In genomic region chr4:41658566-41659384, GRCm38 (mm10) we compare ENCODE assay signal across 10 mouse cellular contexts. TPM values are rescaled to one million over a fixed set of nuclear protein-coding genes. Genes with fewer than 3 reads are reported as not detected.
DNase-seq lines count a peak whose midpoint lies in the region; ATAC-seq and TF ChIP-seq lines count a peak whose summit lies in the region.
"Had no signal": no experiment of that assay in that cellular context is flagged by ENCODE, and none has a peak within 500 bp of the region (broad histone marks: within the 10 kb centered on the region; RNA-seq: fewer than 3 reads in every experiment).

No protein-coding gene starts in this region.

- DNase-seq in heart, postnatal 14 days = no peak
- DNase-seq in ZHBTc4 (ENCODE audit: low read depth, low spot score) = peak; percentile 74
- DNase-seq in liver, embryonic 13.5 days = no peak
- no peak for DNase-seq in cerebellum, adult 2 months
- no peak for DNase-seq in cerebellum, adult 9-10 months
- DNase-seq in layer of hippocampus, postnatal 14 days (ENCODE audit: low spot score in 2 of 2) = no peak

- intact Hi-C loops in heart, postnatal 14 days (cut with DNase I) = no loop called here

- H3K9ac ChIP-seq in heart, embryonic 14.5 days (ENCODE audit: low read length) = no peak overlapping the region
- peak overlapping the region; percentile 56 for H3K9ac ChIP-seq in hindbrain, embryonic 13.5 days
- H3K9ac ChIP-seq in liver, embryonic 13.5 days = no peak overlapping the region

- H3K27ac ChIP-seq in heart, embryonic 14.5 days (replicated peaks in 1 of 2; ENCODE audit: control insufficient read depth in 1 of 2, insufficient read depth in 1 of 2, low read depth in 2 of 2, low read length in 2 of 2) = no peak overlapping the region
- H3K27ac ChIP-seq in hindbrain, embryonic 13.5 days = peak overlapping the region; percentile 52
- H3K27ac ChIP-seq in liver, embryonic 13.5 days = no peak overlapping the region
- H3K27ac ChIP-seq in cerebellum, adult 2 months (ENCODE audit: insufficient read depth, low read length) = no peak overlapping the region
- H3K27ac ChIP-seq: macrophage had no signal

- no peaks in the 10 kb centered on the region for H3K36me3 ChIP-seq in heart, embryonic 14.5 days (ENCODE audit: control insufficient read depth, insufficient read depth, low read length)
- peaks cover 18% of the 10 kb centered on the region for H3K36me3 ChIP-seq in hindbrain, embryonic 13.5 days
- H3K36me3 ChIP-seq in liver, embryonic 13.5 days = no peaks in the 10 kb centered on the region

- TF ChIP-seq CTCF in cerebellum, adult 2 months (IDR thresholded peaks at IDR 0.05; ENCODE audit: borderline replicate concordance, insufficient read depth, low read depth, low read length) = no peak

- no peak for TF ChIP-seq POLR2A in cerebellum, adult 2 months (IDR thresholded peaks at IDR 0.05; ENCODE audit: borderline replicate concordance, insufficient read depth, low read length)

- no peak for ATAC-seq in heart, embryonic 14.5 days (ENCODE audit: insufficient number of reproducible peaks, insufficient read depth, low FRiP score, low read depth)
- ATAC-seq in hindbrain, embryonic 13.5 days (ENCODE audit: low FRiP score) = no peak
- peak; percentile 24; the same call in 1 of the 2 replicates for ATAC-seq in liver, embryonic 13.5 days (ENCODE audit: low read depth)

- H3K4me1 ChIP-seq in heart, embryonic 14.5 days (ENCODE audit: control insufficient read depth in 2 of 2, insufficient read depth in 2 of 2, low read length in 2 of 2) = peaks cover 11 to 24% of the 10 kb centered on the region in 2 experiments
- peaks cover 64% of the 10 kb centered on the region for H3K4me1 ChIP-seq in hindbrain, embryonic 13.5 days (replicated peaks)
- peaks cover 21% of the 10 kb centered on the region for H3K4me1 ChIP-seq in liver, embryonic 13.5 days (replicated peaks)
- peaks cover 4% of the 10 kb centered on the region; the same call in 1 of the 2 replicates for H3K4me1 ChIP-seq in cerebellum, adult 2 months (ENCODE audit: control insufficient read depth, insufficient read depth, low read length)

- peaks cover 12% of the 10 kb centered on the region; the same call in 1 of the 2 replicates for H3K27me3 ChIP-seq in heart, embryonic 14.5 days (ENCODE audit: control insufficient read depth, insufficient read depth, low read length)
- H3K27me3 ChIP-seq in hindbrain, embryonic 13.5 days = no peaks in the 10 kb centered on the region
- peaks cover 36% of the 10 kb centered on the region for H3K27me3 ChIP-seq in liver, embryonic 13.5 days
- H3K27me3 ChIP-seq in cerebellum, adult 2 months (ENCODE audit: control insufficient read depth, insufficient read depth, low read length) = no peaks in the 10 kb centered on the region

- no peak overlapping the region for H3K4me3 ChIP-seq in heart, embryonic 14.5 days (ENCODE audit: control insufficient read depth in 1 of 2, insufficient read depth in 1 of 2, low read depth in 1 of 2, low read length in 2 of 2)
- H3K4me3 ChIP-seq in hindbrain, embryonic 13.5 days = no peak overlapping the region
- H3K4me3 ChIP-seq in liver, embryonic 13.5 days (replicated peaks) = no peak overlapping the region
- no peak overlapping the region for H3K4me3 ChIP-seq in cerebellum, adult 2 months (replicated peaks; ENCODE audit: insufficient read depth, low read depth, low read length)

- peak overlapping the region; percentile 21; the same call in 1 of the 2 replicates for H3K4me2 ChIP-seq in heart, embryonic 14.5 days (ENCODE audit: low read length)
- no peak overlapping the region for H3K4me2 ChIP-seq in hindbrain, embryonic 13.5 days
- H3K4me2 ChIP-seq in liver, embryonic 13.5 days = 0 out of 2 replicates have a peak overlapping the region, but pooled peaks have one; percentile 2

- WGBS in heart, embryonic 14.5 days = 20% methylated on average over 20 of the region's 25 CpGs
- WGBS in hindbrain, embryonic 13.5 days = 15% methylated on average over 17 of the region's 25 CpGs
- 10% methylated on average over 24 of the region's 25 CpGs for WGBS in liver, embryonic 13.5 days (ENCODE audit: insufficient replicate concordance)
- 40% methylated on average over 25 of the region's 25 CpGs for WGBS in cerebellum, adult 2 months

- H3K9me3 ChIP-seq in heart, embryonic 14.5 days (ENCODE audit: control insufficient read depth, low read length) = no peaks in the 10 kb centered on the region
- H3K9me3 ChIP-seq in hindbrain, embryonic 13.5 days = no peaks in the 10 kb centered on the region
- H3K9me3 ChIP-seq in liver, embryonic 13.5 days (replicated peaks) = no peaks in the 10 kb centered on the region

RNA-seq across cellular contexts. Expression of gene Enho, which starts 18.7 kb away (rescaled TPM):
- polyA plus RNA-seq in heart, embryonic 14.5 days (2014; fragmentation: Nextera tagmentation; extraction: Ambion mirVana) = 3.9 and 6.3 TPM in 2 replicates
- total RNA-seq in heart, postnatal 14 days (2021) = 1 to 10 TPM; 4.3 to 4.6 TPM
- 92.0 and 95.2 TPM in 2 replicates for polyA plus RNA-seq in hindbrain, embryonic 13.5 days (2015; fragmentation: Nextera tagmentation; extraction: Ambion mirVana)
- polyA plus RNA-seq in liver, embryonic 13.5 days (2015; fragmentation: Nextera tagmentation; extraction: Ambion mirVana) = 1.2 and 1.5 TPM in 2 replicates
- 168 and 174 TPM in 2 replicates for polyA plus RNA-seq in cerebellum, adult 2 months (2012; rRNA removed)
- 10 to 100 TPM; 61.0 to 69.8 TPM for total RNA-seq in layer of hippocampus, postnatal 14 days (2021)

RNA-seq across cellular contexts. Expression of gene Cntfr, which starts 38.1 kb away (rescaled TPM):
- polyA plus RNA-seq in heart, embryonic 14.5 days (2014; fragmentation: Nextera tagmentation; extraction: Ambion mirVana) = 1.2 and 2.8 TPM in 2 replicates
- 1 to 10 TPM; 2.0 to 5.1 TPM for total RNA-seq in heart, postnatal 14 days (2021)
- 24.4 and 27.8 TPM in 2 replicates for polyA plus RNA-seq in hindbrain, embryonic 13.5 days (2015; fragmentation: Nextera tagmentation; extraction: Ambion mirVana)
- 0.38 and 0.62 TPM in 2 replicates for polyA plus RNA-seq in liver, embryonic 13.5 days (2015; fragmentation: Nextera tagmentation; extraction: Ambion mirVana)
- polyA plus RNA-seq in cerebellum, adult 2 months (2012; rRNA removed) = 101 and 105 TPM in 2 replicates
- 10 to 100 TPM; 84.4 to 89.5 TPM for total RNA-seq in layer of hippocampus, postnatal 14 days (2021)
- total RNA-seq: CH12.LX had no signal
- polyA plus RNA-seq: macrophage had no signal

RNA-seq across cellular contexts. Expression of gene Il11ra1, which starts 41.0 kb away (rescaled TPM):
- polyA plus RNA-seq in heart, embryonic 14.5 days (2014; fragmentation: Nextera tagmentation; extraction: Ambion mirVana) = 120 and 136 TPM in 2 replicates
- 10 to 100 TPM; 56.9 to 61.0 TPM for total RNA-seq in heart, postnatal 14 days (2021)
- polyA plus RNA-seq in hindbrain, embryonic 13.5 days (2015; fragmentation: Nextera tagmentation; extraction: Ambion mirVana) = 47.6 and 48.5 TPM in 2 replicates
- polyA plus RNA-seq in liver, embryonic 13.5 days (2015; fragmentation: Nextera tagmentation; extraction: Ambion mirVana) = 32.7 and 35.8 TPM in 2 replicates
- 64.9 and 69.7 TPM in 2 replicates for polyA plus RNA-seq in cerebellum, adult 2 months (2012; rRNA removed)
- total RNA-seq in layer of hippocampus, postnatal 14 days (2021) = 10 to 100 TPM; 26.8 to 29.2 TPM

RNA-seq across cellular contexts. Expression of gene Rpp25l, which starts 54.6 kb away (rescaled TPM):
- 47.1 and 48.6 TPM in 2 replicates for polyA plus RNA-seq in heart, embryonic 14.5 days (2014; fragmentation: Nextera tagmentation; extraction: Ambion mirVana)
- total RNA-seq in heart, postnatal 14 days (2021) = 10 to 100 TPM; 28.7 to 30.2 TPM
- polyA plus RNA-seq in hindbrain, embryonic 13.5 days (2015; fragmentation: Nextera tagmentation; extraction: Ambion mirVana) = 63.0 and 66.8 TPM in 2 replicates
- 38.6 and 40.8 TPM in 2 replicates for polyA plus RNA-seq in liver, embryonic 13.5 days (2015; fragmentation: Nextera tagmentation; extraction: Ambion mirVana)
- 43.3 and 44.7 TPM in 2 replicates for polyA plus RNA-seq in cerebellum, adult 2 months (2012; rRNA removed)
- 10 to 100 TPM; 26.7 to 31.1 TPM for total RNA-seq in layer of hippocampus, postnatal 14 days (2021)

Comparison
In these comparisons a context has a peak if more than half of its experiments do, and no peak if none do; other contexts are left out.
1. RNA of gene Enho, which starts 18.7 kb away (polyA plus RNA-seq): 168 to 174 TPM in cerebellum, adult 2 months and 92.0 to 95.2 TPM in hindbrain, embryonic 13.5 days; 3.9 to 6.3 TPM in heart, embryonic 14.5 days and 1.2 to 1.5 TPM in liver, embryonic 13.5 days; every median in the first group is over 10 times any median in the second.